Mouse (Mus musculus): Measurements from ENCODE around the gene Nupl2. TPM values are rescaled to one million over a fixed set of nuclear protein-coding genes. Genes with fewer than 3 reads are reported as not detected.
A peak's percentile ranks its signal among the peaks of the same experiment; 100 is the strongest.

Gene Nupl2
- polyA plus RNA-seq (2015; fragmentation: Nextera tagmentation; extraction: Ambion mirVana) = 10.9 and 12.1 TPM in 2 replicates

DNA sequence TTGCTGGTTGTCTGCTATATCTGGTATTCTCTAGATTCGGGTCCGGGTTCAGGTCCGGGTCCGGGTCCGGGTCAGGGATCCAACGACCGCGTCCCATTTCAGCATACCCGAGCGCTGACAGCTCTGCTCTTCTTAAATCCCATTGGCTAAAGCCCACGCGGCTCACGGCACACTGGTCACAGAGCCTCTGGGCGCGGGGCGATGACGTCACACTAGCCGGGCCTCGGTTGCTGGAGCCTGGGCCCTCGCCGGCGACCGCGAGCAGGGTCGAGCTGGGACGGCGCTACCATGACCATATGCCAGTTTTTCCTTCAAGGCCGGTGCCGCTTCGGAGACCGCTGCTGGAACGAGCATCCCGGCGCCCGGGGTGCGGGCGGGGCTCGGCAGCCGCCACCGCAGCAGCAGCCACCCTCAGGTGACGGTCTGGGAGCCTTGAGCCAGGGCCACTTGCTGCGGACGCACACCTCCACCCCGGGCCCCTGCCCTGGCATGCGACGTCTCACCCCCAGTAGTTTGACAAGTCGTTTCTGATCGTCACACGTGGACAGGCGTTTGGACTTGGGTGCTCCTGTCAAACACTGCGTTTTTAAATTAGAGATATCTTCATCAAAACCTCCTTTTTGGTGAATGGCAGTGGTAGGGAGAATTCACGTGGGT lies at the start of gene Nupl2:
TSS of gene Nupl2 (plus strand) at position 175 of the 657 bp plus-strand sequence.
- peaks cover 9% of the 10 kb centered on the region; the same call in 1 of the 2 replicates for H3K36me3 ChIP-seq
- ATAC-seq (replicated peaks; ENCODE audit: insufficient number of reproducible peaks, insufficient read depth, low FRiP score, low read depth) = peak; percentile 94
- under 1% methylated on average over 52 of the region's 52 CpGs for WGBS
- peak within 1 kb of the TSS; percentile 86 for H3K9ac ChIP-seq
- H3K9me3 ChIP-seq (replicated peaks) = no peaks in the 10 kb centered on the region
- H3K4me3 ChIP-seq = peak within 1 kb of the TSS; percentile 73
- H3K4me2 ChIP-seq = peak within 1 kb of the TSS; percentile 79
- H3K27ac ChIP-seq = peak within 1 kb of the TSS; percentile 78
- H3K4me1 ChIP-seq (replicated peaks) = peaks cover 9% of the 10 kb centered on the region
- H3K27me3 ChIP-seq = no peaks in the 10 kb centered on the region

DNA sequence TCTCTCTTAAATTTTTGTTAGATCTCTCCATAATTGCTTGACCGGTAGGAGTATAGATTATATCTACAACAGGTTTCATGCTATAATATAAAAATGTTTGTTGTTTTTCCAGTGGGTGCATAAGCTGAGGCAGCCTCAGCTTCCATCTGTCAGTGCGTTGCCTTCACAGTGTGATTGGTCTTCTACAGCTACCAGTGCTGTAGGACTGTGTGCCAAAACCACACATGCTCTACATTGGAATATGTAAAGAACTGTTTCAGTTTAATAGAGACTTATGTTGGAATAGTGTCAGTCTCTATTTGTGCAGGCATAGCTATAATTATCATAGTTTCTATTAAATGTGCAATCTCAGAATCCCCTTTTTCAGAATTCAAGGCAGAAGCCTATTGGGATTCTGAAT lies 42.5 kb upstream of the Nupl2 start:
- Histone ChIP-seq H3K9ac (no peak overlapping the region), H3K36me3 (peaks cover 13% of the 10 kb centered on the region; the same call in 1 of the 2 replicates), H3K9me3 (replicated peaks) (no peaks in the 10 kb centered on the region), H3K27ac (no peak overlapping the region), H3K4me1 (replicated peaks) (peaks cover 8% of the 10 kb centered on the region), H3K4me3 (no peak overlapping the region), H3K4me2 (no peak overlapping the region), H3K27me3 (no peaks in the 10 kb centered on the region)
- ATAC-seq (replicated peaks; ENCODE audit: insufficient number of reproducible peaks, insufficient read depth, low FRiP score, low read depth) = no peak
- WGBS = 98% methylated on average over 2 of the region's 2 CpGs

DNA sequence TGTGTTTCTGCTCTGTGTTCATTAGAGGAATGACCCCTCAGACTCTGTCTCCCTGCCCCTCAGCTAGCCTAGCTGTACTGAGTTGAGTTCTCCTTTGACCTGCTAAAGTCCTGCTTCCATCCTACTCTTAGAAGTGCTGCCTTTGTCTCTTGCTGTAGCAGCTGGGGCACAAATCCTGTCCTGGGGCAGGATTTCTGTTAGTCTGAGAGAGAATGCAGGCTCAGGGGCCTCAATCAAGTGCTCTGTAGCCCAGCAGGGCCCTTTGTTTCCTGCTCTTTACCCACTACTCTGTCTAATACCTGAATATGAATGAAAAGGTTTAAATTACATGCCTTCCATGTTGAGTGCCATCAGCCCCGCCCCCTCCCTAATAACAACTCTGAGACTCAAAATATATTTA lies 40.6 kb upstream of the Nupl2 start:
- Histone ChIP-seq H3K27ac (peak overlapping the region; percentile 91), H3K36me3 (peaks cover 7% of the 10 kb centered on the region; the same call in 1 of the 2 replicates), H3K9me3 (replicated peaks) (no peaks in the 10 kb centered on the region), H3K4me2 (no peak overlapping the region), H3K4me3 (no peak overlapping the region), H3K9ac (no peak overlapping the region), H3K27me3 (no peaks in the 10 kb centered on the region), H3K4me1 (replicated peaks) (peaks cover 11% of the 10 kb centered on the region)
- 84% methylated on average over 1 of the region's 1 CpGs for WGBS
- no peak for ATAC-seq (replicated peaks; ENCODE audit: insufficient number of reproducible peaks, insufficient read depth, low FRiP score, low read depth)

DNA sequence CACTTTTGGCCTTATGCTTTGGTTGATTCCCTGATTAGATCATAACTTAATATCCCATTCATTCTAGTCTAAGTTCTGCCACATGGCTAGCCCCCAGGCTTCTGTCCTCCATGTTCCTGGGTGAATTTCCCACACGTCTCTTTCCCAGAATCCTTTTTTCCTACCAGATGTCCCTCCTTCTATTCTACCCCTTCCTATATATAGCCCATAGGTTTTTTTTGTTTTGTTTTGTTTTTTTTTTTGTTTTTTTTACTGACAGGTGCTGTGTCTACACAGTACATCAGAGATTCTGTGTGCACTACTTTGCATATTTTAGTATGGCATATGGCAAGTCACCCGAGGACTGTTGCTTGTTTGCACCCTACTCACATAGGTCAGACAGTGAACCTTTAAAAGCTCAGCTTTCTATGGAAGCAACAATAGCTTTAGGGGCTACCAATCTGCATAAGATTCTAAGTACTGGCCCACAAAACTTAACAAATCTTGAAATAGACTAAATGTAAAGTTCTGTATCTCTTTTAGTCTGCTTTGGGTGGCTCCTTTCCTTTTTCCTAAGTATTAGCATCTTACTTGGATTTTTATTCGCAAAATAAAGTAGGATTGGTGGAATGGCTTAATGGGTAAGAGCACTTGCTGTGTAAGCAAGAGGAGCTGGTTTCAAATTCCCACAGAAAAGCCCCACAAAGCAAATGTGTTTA lies 40.0 kb upstream of the Nupl2 start:
- Histone ChIP-seq H3K4me2 (peak overlapping the region; percentile 25; the same call in 1 of the 2 replicates), H3K4me3 (no peak overlapping the region), H3K27ac (peak overlapping the region; percentile 91), H3K4me1 (replicated peaks) (peaks cover 11% of the 10 kb centered on the region), H3K27me3 (no peaks in the 10 kb centered on the region), H3K9me3 (replicated peaks) (no peaks in the 10 kb centered on the region), H3K9ac (no peak overlapping the region), H3K36me3 (0 out of 2 replicates have a peak, but pooled peaks cover 4% of the 10 kb centered on the region)
- ATAC-seq (replicated peaks; ENCODE audit: insufficient number of reproducible peaks, insufficient read depth, low FRiP score, low read depth) = no peak
- 80% methylated on average over 3 of the region's 3 CpGs for WGBS

DNA sequence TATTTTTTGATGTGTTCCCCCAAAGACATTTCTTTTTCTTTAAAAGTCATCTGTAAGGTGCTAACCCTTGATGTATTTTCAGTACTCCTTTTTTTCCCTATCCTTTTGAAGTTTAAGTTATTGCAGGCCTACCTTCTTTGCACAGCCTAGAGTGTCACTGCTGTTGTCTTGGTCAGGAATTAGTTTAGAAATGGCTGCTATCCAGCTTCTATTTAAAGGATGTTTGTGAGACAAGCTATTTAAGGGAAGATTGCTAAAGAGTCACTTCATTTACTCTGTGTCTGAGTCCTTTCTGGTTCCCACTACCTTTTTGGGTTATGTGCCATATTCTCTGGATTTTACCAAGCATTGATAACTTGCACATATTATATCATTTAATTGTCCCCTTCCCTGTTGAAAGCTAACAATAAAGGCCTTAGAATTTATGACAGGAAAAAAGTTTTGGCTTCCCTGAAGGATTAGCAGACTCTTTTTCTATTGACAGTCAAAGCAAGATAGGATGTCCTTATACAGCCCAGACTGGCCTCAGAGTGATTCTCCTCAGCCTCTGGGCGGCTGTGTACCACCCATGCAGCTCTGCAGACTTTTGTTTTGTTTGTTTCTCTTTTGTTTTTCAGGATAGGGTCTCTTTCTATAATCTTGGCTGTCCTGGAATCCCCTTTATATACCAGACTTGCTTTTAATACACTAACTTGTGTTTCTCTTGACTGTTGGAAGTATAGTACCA lies 38.7 kb upstream of the Nupl2 start:
- Histone ChIP-seq H3K9me3 (replicated peaks) (no peaks in the 10 kb centered on the region), H3K36me3 (no peaks in the 10 kb centered on the region), H3K4me2 (peak overlapping the region; percentile 25), H3K27ac (peak overlapping the region; percentile 91), H3K27me3 (no peaks in the 10 kb centered on the region), H3K4me1 (replicated peaks) (peaks cover 11% of the 10 kb centered on the region), H3K9ac (no peak overlapping the region), H3K4me3 (no peak overlapping the region)
- 53% methylated on average over 1 of the region's 1 CpGs for WGBS
- no peak; the same call in 1 of the 2 replicates for ATAC-seq (replicated peaks; ENCODE audit: insufficient number of reproducible peaks, insufficient read depth, low FRiP score, low read depth)

DNA sequence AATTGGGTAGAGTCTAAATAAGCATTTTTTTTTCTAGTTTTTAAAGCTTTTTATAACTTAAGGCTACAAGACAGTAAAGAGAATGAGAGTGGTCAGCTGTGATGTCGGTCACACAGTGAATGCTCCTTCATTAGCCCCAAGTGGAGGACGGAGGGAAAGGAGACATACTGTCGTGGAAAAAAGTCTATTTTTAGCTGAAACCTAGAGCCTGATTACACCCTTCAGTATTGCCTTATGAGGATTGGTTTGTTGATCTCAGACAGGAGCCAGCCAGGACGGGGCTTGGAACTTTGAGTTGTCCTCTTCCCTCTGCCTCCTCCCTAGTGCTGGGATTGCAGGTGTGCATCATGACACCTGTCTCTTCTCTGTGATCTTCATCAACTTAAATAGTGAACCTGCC lies 37.8 kb upstream of the Nupl2 start:
- ATAC-seq (replicated peaks; ENCODE audit: insufficient number of reproducible peaks, insufficient read depth, low FRiP score, low read depth) = peak; percentile 58; the same call in 1 of the 2 replicates
- H3K9ac ChIP-seq = no peak overlapping the region
- 0 out of 2 replicates have a peak overlapping the region, but pooled peaks have one; percentile 19 for H3K4me2 ChIP-seq

DNA sequence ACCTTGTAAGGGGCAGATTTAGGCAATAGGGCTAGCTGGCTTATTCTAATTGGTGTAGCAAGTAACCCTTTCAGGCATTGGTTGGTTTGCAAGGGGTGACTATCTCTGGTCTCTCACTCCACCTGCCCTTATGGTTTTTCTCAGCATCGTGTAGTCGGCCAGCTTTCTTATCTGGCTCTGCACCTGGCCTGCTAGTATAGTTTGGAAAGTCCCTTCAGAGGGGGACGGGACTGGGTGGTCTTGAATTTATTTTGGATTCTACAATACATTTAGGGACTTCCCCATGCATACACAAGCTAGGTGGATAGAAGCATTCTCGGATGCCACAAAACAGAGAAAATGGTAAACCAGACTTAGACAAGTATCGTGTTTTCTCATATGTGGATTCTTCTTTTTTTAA lies 17.8 kb upstream of the Nupl2 start:
- Histone ChIP-seq H3K27me3 (no peaks in the 10 kb centered on the region), H3K9me3 (replicated peaks) (no peaks in the 10 kb centered on the region), H3K4me2 (no peak overlapping the region), H3K9ac (no peak overlapping the region), H3K4me3 (no peak overlapping the region), H3K27ac (no peak overlapping the region), H3K36me3 (peaks cover 50% of the 10 kb centered on the region), H3K4me1 (replicated peaks) (peaks cover 10% of the 10 kb centered on the region; the same call in 1 of the 2 replicates)
- ATAC-seq (replicated peaks; ENCODE audit: insufficient number of reproducible peaks, insufficient read depth, low FRiP score, low read depth) = no peak
- WGBS = 75% methylated on average over 5 of the region's 5 CpGs

More for the DNA sequence above, 37.8 kb upstream of the Nupl2 start:
- H3K4me1 ChIP-seq (replicated peaks) = peaks cover 11% of the 10 kb centered on the region
- H3K27ac ChIP-seq = peak overlapping the region; percentile 91
- no peak overlapping the region for H3K4me3 ChIP-seq
- WGBS = 29% methylated on average over 4 of the region's 4 CpGs
- no peaks in the 10 kb centered on the region for H3K27me3 ChIP-seq
- H3K36me3 ChIP-seq = no peaks in the 10 kb centered on the region
- no peaks in the 10 kb centered on the region for H3K9me3 ChIP-seq (replicated peaks)

DNA sequence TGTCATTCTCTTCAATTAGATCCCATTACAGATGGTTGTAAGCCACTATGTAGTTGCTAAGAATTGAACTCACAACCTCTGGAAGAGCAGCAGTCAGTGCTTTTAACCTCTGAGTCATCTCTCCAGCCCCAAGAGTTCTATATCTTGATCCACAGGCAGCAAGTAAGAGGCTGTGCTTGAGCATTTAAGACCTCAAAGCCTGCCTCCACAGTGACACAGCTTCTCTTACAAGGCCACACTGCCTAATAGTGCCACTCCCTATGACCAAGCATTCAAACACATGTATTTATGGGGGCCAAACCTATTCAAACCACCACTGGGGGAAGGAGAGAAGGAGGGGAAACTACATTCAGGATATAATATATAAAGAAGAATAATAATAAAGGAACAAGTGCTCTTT lies 12.6 kb upstream of the Nupl2 start:
- no peak overlapping the region for H3K4me3 ChIP-seq
- no peaks in the 10 kb centered on the region for H3K27me3 ChIP-seq
- H3K4me1 ChIP-seq (replicated peaks) = no peaks in the 10 kb centered on the region
- H3K27ac ChIP-seq = no peak overlapping the region
- no peak for ATAC-seq (replicated peaks; ENCODE audit: insufficient number of reproducible peaks, insufficient read depth, low FRiP score, low read depth)
- no peak overlapping the region for H3K4me2 ChIP-seq
- H3K9me3 ChIP-seq (replicated peaks) = no peaks in the 10 kb centered on the region
- peaks cover 34% of the 10 kb centered on the region for H3K36me3 ChIP-seq
- H3K9ac ChIP-seq = no peak overlapping the region

DNA sequence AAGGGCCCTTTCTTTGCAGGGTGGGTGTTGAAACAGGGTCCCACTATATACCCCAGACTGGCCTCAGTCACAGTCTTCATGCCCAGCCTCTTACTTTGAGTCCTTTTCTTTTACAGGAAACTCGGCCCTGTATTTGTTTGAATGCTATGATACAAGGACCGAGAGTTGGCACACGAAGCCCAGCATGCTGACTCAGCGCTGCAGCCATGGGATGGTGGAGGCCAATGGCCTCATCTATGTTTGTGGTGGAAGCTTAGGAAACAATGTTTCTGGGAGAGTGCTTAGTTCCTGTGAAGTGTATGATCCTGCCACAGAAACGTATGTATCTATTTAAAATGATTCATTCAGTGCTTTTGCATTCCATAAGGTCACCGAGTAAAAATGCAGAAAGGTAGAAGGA lies 8.0 kb upstream of the Nupl2 start:
- Histone ChIP-seq H3K4me1 (replicated peaks) (no peaks in the 10 kb centered on the region), H3K4me3 (no peak overlapping the region), H3K9ac (no peak overlapping the region), H3K9me3 (replicated peaks) (no peaks in the 10 kb centered on the region), H3K4me2 (no peak overlapping the region), H3K36me3 (peaks cover 31% of the 10 kb centered on the region), H3K27ac (no peak overlapping the region), H3K27me3 (no peaks in the 10 kb centered on the region)
- no peak for ATAC-seq (replicated peaks; ENCODE audit: insufficient number of reproducible peaks, insufficient read depth, low FRiP score, low read depth)
- WGBS = 89% methylated on average over 6 of the region's 6 CpGs

DNA sequence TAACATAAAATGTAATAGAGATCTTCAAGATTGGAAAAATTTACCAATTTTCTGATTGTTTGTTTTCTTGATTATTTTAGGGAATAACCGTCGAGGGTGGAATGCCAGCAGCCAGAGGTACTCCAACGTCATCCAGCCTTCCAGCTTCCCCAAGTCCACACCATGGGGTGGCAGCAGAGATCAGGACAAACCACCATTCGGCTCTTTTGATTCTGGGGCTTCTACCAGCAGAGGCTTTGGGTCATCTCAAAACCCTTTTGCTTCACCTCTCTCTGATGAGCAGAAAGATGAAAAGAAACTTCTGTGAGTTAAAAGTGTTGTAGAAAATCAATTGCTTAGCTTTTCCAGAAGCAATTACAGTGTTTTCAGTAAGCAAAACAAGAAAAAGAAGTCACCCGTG lies 2.5 kb downstream of the Nupl2 start:
- no peak for ATAC-seq (replicated peaks; ENCODE audit: insufficient number of reproducible peaks, insufficient read depth, low FRiP score, low read depth)
- H3K9me3 ChIP-seq (replicated peaks) = no peaks in the 10 kb centered on the region
- peaks cover 9% of the 10 kb centered on the region for H3K4me1 ChIP-seq (replicated peaks)
- H3K36me3 ChIP-seq = peaks cover 11% of the 10 kb centered on the region; the same call in 1 of the 2 replicates
- H3K4me2 ChIP-seq = no peak overlapping the region
- no peak overlapping the region for H3K4me3 ChIP-seq
- no peaks in the 10 kb centered on the region for H3K27me3 ChIP-seq
- no peak overlapping the region for H3K27ac ChIP-seq
- 41% methylated on average over 5 of the region's 5 CpGs for WGBS
- H3K9ac ChIP-seq = no peak overlapping the region

DNA sequence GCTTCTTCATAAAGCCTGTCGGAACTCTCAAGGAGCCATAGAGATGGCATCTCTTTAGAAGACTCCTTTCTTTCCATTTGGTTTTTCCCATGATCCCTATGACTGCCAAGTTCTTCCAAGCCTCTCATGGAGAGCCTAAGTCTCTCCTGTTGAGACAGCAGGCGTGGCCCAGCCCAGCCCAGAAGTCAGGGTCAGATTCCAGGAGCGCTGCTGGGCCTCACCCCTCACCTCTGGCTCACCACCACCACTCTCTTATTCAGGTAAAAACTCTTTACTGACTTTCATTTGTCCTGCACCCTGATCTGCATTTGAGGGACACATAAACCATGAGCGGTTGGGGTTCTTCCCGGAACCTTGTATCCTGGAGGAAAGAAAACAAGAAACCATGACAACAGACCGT lies 5.1 kb downstream of the Nupl2 start:
- no peak for ATAC-seq (replicated peaks; ENCODE audit: insufficient number of reproducible peaks, insufficient read depth, low FRiP score, low read depth)
- Histone ChIP-seq H3K36me3 (peaks cover 20% of the 10 kb centered on the region; the same call in 1 of the 2 replicates), H3K27ac (no peak overlapping the region), H3K4me3 (no peak overlapping the region), H3K4me2 (no peak overlapping the region), H3K27me3 (no peaks in the 10 kb centered on the region), H3K9me3 (replicated peaks) (no peaks in the 10 kb centered on the region), H3K4me1 (replicated peaks) (peaks cover 7% of the 10 kb centered on the region), H3K9ac (no peak overlapping the region)
- 88% methylated on average over 6 of the region's 6 CpGs for WGBS
